Mouse (Mus musculus): ENCODE data around the gene Ufl1.
A peak's percentile ranks its signal among the peaks of the same experiment; 100 is the strongest.
"Not testable (repeated sequence)": the region's sequence is repeated elsewhere in the genome, so short reads cannot be mapped to it uniquely, and the experiment has no call there.

The Ufl1 gene

GRCm38 (mm10) chr4:25281671-25282038, at the start of gene Ufl1:
TSS of gene Ufl1 (minus strand) at chr4:25281821.
- peak; percentile 87 to 95 for DNase-seq

DNA sequence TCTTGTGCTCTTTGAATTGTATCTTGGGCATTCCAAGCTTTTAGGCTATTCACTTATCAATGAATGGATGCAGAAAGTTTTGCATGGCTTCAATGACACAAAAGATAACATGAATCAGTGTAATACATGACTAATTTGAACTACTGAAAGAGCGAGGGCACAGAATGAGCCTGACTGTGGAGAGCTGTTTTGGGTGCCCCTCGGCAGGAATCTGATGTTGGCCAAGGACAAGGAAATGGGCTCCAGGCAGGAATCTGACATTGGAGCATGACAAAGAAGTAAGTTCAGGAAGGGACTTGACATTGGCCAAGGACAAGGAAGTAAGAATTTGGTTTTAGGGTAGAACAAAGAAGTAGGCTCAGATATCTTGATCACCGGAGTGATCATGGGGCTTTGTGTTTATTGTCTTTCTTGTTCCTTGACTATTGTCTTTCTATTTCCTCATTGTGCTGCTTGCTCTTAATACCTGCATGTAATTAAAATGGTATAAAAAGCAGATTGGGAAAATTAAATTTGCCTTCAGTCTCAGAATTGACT, 44.1 kb upstream of the Ufl1 start:
- no peak for DNase-seq

DNA sequence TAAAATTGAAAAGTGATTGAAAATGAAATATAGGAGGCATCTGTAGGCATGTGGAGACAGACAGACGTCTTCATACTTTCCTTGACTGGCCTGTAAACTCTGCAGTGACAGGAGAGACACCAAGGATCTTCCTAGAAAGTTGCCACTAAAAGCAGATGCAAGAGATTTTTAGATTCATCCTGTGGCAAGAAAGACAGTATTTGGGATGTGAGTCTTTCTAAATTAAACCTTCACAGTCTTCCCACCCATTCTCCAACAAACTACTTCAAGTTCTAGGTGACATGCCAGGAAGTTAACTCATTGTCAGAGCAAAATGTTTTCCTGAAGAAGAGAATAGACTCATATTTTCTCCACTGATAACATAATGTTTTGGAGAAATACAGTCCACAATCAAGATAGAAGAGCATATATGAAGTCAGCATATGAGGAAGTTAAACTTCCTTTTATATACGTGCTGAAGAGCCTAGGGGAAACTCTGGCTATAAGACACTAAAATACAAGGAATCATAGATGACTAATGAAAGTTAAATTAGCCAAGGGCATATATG, 41.1 kb upstream of the Ufl1 start:
- DNase-seq, result no peak

- no peak for DNase-seq
These were observed 32.1 kb upstream of the Ufl1 start for GRCm38 (mm10) chr4:25313767-25314166.

DNA sequence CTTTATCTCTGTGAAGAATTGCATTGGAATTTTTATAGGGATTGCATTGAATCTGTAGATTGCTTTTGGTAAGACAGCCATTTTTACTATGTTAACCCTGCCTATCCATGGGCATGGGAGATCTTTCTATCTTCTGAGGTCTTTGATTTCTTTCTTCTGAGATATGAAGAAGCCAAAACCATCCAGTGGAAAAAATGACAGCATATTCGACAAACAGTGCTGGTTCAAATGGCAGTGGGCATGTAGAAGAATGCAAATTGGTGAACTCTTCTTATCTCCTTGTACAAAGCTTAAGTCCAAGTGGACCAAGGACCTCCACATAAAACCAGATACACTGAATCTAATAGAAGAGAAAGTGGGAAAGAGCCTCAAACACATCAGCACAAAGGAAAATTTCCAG, 3.4 kb upstream of the Ufl1 start:
- not testable (repeated sequence) for DNase-seq

DNA sequence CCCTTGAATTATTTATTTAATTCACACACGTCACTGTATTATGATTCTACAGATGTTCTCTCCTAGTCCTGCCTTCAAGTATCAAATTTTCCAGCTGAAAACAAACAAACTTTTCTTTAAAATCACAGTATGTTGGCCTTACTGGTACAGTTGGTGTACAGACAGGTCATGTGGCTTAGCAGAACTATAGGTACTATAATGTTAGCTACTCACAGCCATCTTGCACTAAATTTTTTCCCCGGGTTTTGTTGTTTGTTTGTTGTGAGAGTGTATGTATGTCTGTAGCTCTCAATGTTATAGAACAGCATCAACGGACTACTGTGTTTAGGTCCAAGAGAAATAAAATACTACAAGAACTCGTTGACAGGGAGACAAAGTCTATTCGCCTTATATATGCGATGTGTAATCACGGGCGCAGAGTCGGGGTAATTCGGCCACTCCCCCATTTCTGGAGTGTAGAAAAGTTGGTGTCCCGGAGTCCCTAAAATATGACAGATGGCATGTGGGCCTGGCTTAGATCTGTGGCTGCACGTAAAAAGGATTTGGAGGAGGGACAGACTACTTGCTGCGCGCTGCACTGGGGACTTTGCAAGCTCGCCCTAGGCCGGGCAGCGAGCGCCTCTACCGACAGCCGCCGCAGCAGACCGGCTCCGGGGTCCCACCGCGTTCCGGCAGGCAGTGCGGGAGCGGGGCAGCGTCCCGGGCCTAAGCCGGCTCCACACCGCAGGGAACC, 517 bp downstream of the Ufl1 start:
- no peak for DNase-seq

DNA sequence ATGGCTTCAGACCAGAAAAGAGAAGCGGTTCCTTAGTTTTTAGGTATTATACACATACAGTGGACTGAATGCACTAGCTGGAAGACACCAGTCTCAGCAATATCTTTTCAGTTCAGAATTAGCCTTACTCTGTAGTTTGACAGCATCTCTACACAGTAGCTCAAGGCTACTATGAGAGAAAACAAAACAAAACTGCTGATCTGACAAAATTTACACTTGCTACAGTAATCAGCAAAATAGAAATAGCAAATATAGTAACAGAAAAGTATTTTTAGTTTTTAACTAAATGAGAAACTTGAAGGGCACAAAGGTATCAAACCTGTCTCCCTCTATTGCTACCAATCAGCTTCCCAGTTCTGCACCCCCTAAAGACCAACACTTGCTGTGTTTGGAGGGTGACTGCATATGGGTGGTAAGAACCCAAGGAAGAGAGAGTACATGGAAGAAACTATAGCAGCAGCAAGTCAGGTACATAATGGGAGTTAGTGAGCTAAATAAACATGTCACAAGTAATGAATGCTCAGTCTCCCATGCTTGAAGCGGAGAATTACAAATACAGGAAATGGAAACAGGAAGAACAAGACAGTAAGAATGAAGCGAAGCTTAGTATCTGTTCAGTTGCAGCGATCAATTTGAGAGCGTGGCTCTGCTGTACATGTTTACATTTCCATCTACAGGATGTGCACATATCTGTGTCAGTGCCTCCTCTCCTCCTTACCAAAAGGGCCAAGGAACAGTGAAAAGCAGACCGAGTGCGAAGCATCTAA, 8.6 kb downstream of the Ufl1 start:
- no peak for DNase-seq

GRCm38 (mm10) chr4:25271926-25272325, 9.7 kb downstream of the Ufl1 start:
- DNase-seq, result no peak

GRCm38 (mm10) chr4:25267144-25267543, 14.5 kb downstream of the Ufl1 start:
- no peak for DNase-seq

GRCm38 (mm10) chr4:25257822-25258398, 23.7 kb downstream of the Ufl1 start:
- no peak for DNase-seq

DNA sequence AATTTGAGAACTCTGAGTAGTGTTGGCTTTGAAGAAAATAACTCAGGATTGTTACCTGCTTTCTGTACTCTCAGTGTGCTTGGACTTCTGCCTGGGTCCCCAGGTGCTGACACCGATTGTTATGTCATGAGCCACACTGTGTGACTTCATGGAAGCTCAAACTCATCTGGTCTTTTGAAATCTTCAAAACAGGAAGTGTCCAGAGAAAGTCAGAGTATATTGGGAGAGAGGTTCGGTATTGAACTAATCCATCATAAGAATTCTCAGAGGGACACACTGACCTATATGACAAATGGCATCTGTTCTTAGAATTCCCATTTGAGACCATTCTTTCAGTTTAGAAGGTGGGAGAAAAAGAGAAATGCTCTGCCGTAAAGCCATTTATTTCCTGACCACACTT, 38.8 kb downstream of the Ufl1 start, which contains the start of gene Fhl5:
Gene Fhl5 (minus strand): TSS at position 101 of the 400 bp plus-strand sequence.
- DNase-seq, result no peak

- not testable (repeated sequence) for DNase-seq
These were observed 46.0 kb downstream of the Ufl1 start for GRCm38 (mm10) chr4:25235663-25236062.

DNA sequence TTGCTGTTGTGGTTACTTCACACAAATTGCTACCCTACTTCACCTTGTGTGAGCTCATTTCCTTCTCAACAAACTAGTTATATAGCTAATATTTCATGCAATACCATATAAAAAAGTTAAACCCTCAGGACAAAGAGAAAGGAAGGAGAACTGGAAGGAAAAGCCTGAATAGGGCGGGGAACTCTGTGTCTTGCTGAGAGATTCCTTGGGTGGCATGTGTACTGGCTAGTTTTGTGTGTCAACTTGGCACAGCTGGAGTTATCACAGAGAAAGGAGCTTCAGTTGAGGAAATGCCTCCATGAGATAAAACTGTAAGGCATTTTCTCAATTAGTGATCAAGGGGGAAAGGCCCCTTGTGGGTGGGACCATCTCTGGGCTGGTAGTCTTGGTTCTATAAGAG, 47.9 kb downstream of the Ufl1 start:
- DNase-seq, result not testable (repeated sequence)

- DNase-seq, result no peak
These were observed 49.1 kb downstream of the Ufl1 start for GRCm38 (mm10) chr4:25232546-25232945.

GRCm38 (mm10) chr4:25227527-25227926, 54.1 kb downstream of the Ufl1 start:
- no peak for DNase-seq

DNA sequence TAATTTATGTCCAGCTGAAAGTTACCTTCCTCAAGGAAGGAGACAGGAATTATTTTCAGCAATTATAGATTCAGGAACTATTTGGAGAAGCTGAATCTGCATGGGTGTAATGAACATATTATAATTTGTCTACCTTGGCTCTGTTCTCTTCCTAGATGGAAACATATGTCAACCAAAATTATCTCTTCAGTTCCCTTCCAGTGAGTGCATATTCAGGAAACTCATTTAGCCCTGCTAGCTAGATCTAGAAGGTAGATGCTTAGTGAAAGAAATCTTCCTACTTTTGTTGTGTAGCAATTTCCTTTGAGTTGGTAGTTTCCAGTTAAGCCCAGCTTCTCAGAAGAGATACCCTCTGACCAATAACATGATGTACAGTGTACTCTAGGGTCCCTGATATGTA, 59.7 kb downstream of the Ufl1 start:
- no peak for DNase-seq

- no peak for DNase-seq
These were observed 68.2 kb downstream of the Ufl1 start for GRCm38 (mm10) chr4:25213451-25213850.

- DNase-seq, result no peak
These were observed 75.5 kb downstream of the Ufl1 start for GRCm38 (mm10) chr4:25206166-25206565.
